Mouse (Mus musculus) G1E (cell line): ENCODE data around the gene Ubr2.

Experiments
- CTCF ChIP-seq: IDR thresholded peaks from 2 replicates; pipeline ENCODE4 v1.5.1; 2012; ENCODE audit warnings: low read depth, low read length, inconsistent platforms, mixed read lengths
- GATA2 ChIP-seq: IDR thresholded peaks from 2 replicates; pipeline ENCODE4 v1.6.1; 2012; ENCODE audit warnings: low read depth, low read length, inconsistent platforms, borderline replicate concordance
- TAL1 ChIP-seq: conservative IDR thresholded peaks from 2 replicates; pipeline ENCODE4 v1.6.1; 2012; ENCODE audit warnings: low read depth, low read length, inconsistent platforms, mixed read lengths

DNA sequence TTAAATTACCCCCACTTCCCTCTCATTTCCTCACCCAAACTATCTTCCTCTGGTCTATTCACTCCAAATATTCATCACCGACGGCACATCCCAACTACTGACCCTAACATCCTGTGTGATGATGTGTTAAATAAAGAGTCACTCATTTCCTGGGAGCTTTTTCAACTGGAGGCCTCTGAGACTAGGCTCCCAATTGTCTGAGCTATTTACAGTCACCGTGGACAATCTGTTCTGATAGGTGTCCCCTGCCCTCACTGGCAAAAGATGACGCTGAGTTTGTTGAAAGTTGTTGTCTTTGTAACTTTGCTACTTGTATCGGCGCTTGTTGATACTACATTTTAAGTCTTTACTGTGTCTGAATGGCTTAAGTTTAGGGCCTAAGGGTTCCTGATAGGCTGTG is 1.3 kb downstream of the Ubr2 start:
- TF ChIP-seq CTCF (no peak), TAL1 (no peak), GATA2 (no peak)
